Mouse (Mus musculus) intestine, postnatal 0 days (tissue): ENCODE data around the gene Cyb561a3. TPM values are rescaled to one million over a fixed set of nuclear protein-coding genes. Genes with fewer than 3 reads are reported as not detected.
A peak's percentile ranks its signal among the peaks of the same experiment; 100 is the strongest.

Experiments
- ATAC-seq: fragments of 200-750 bp; cut with Nextera tagmentation; 2 replicates; pipeline ENCODE4 v1.8.0; 2017; ENCODE audit warnings: mild to moderate bottlenecking, moderate TSS enrichment, moderate library complexity
- H3K27ac ChIP-seq: fragments of 300-500 bp; sonication (generic); 2 replicates; pipeline ENCODE4 v1.5.1; 2014; ENCODE audit warnings: mild to moderate bottlenecking, low read depth, low read length, moderate library complexity
- H3K27me3 ChIP-seq: fragments of 300-500 bp; sonication (generic); replicated peaks from 2 replicates; pipeline ENCODE4 v1.6.1; 2014; ENCODE audit warnings: low read length, mixed read lengths; ENCODE audit not compliant: control insufficient read depth, insufficient read depth
- H3K36me3 ChIP-seq: fragments of 300-500 bp; sonication (generic); 2 replicates; pipeline ENCODE4 v1.6.1; 2014; ENCODE audit warnings: mild to moderate bottlenecking, moderate library complexity; ENCODE audit not compliant: control insufficient read depth, insufficient read depth
- H3K4me1 ChIP-seq: fragments of 300-500 bp; sonication (generic); replicated peaks from 2 replicates; pipeline ENCODE4 v1.6.1; 2014; ENCODE audit warnings: antibody characterized with exemption, low read length, mixed read lengths; ENCODE audit not compliant: control insufficient read depth, insufficient read depth
- H3K4me2 ChIP-seq: fragments of 300-500 bp; sonication (generic); replicated peaks from 2 replicates; pipeline ENCODE4 v1.6.1; 2014; ENCODE audit warnings: low read depth, mild to moderate bottlenecking, moderate library complexity
- H3K4me3 ChIP-seq: fragments of 300-500 bp; sonication (generic); 2 replicates; pipeline ENCODE4 v1.5.1; 2014; ENCODE audit warnings: low read depth, low read length
- H3K9ac ChIP-seq: fragments of 300-500 bp; sonication (generic); 2 replicates; pipeline ENCODE4 v1.6.1; 2014; ENCODE audit warnings: mild to moderate bottlenecking, low read depth, low read length
- H3K9me3 ChIP-seq: fragments of 300-500 bp; sonication (generic); 2 replicates; pipeline ENCODE4 v1.6.1; 2016; ENCODE audit warnings: mixed run types; ENCODE audit not compliant: control insufficient read depth
- CTCF ChIP-seq: sonication (generic); IDR thresholded peaks from 2 replicates; pipeline ENCODE4 v1.5.1; 2016; ENCODE audit warnings: low read depth, mild to moderate bottlenecking, control low read depth, antibody characterized with exemption, moderate library complexity
- WGBS: fragments of 180-500 bp; shearing (Covaris S2); extraction: QIAGEN DNeasy Blood & Tissue Kit; methylation state at CpG from one replicate; pipeline ENCODE4 v1.1.7; 2014; 5-methylcytosine and 5-hydroxymethylcytosine counted together
- polyA plus RNA-seq: library from polyadenylated mRNA; unstranded; fragments of >200 nt; fragmentation: Nextera tagmentation; extraction: Ambion mirVana; gene quantifications from 2 replicates; pipeline ENCODE4 v1.2.1, GENCODE M21; 2015

Gene Cyb561a3
- polyA plus RNA-seq: 23.2 and 24.3 TPM in 2 replicates

DNA sequence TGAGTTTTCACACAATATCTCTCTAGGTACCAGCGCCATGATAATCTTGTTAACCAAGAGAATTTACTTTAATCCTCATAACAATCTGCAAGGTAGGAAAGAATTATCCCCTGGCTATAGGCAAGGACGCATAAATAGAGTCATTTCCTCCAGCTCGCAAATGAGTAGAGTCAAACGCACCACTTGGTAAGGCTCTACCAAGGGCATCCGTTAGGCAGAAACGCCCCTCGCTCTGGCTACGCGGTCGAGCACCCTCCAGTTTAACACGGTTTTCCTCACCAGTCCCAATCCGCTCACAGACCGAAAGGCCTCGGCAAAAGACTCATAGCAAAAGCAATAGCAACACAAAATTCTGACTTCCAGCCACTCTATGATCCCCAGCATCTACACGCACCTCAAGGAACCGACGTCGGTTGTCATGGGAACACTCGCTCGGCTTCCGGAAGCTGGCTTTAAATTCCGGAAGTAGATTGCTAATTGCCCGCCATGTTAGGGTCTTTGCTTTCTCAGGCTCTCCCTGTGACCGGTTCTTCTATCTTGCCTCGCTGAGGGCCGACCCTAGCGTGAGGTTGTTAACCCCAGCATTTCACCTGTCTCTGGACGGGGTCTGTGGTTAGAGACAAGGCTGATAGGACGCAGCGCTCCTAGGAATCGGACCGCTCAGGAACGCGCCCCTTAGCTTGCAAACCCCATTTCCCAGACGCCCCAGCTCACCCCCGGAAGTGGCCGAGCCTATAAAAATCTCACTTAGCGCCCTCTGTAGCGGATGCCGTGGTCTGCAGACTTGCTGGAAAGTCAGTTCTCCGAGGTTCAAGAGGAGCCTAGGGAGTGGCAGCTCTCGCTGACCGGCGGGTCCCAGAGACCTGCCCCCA, at the start of gene Cyb561a3, which contains the start of gene Tmem138:
Gene Cyb561a3, plus strand, starts transcription at position 483 of the 872 bp plus-strand sequence.
Gene Tmem138, minus strand, starts transcription at position 673 of the 872 bp plus-strand sequence.
- H3K4me2 ChIP-seq: peak within 1 kb of the TSS; percentile 77
- peak; percentile 95 for ATAC-seq
- H3K9me3 ChIP-seq: no peaks in the 10 kb centered on the region
- 0 out of 2 replicates have a peak, but pooled peaks cover 7% of the 10 kb centered on the region for H3K4me1 ChIP-seq
- H3K4me3 ChIP-seq: peak within 1 kb of the TSS; percentile 63
- no peaks in the 10 kb centered on the region for H3K27me3 ChIP-seq
- TF ChIP-seq CTCF: peak; percentile 75
- H3K27ac ChIP-seq: peak within 1 kb of the TSS; percentile 69
- peaks cover 16% of the 10 kb centered on the region for H3K36me3 ChIP-seq
- WGBS: under 1% methylated on average over 44 of the region's 44 CpGs
- H3K9ac ChIP-seq: peak within 1 kb of the TSS; percentile 59

GRCm38 (mm10) chr19:10530082-10530481, 46.9 kb upstream of the Cyb561a3 start:
- WGBS: 100% methylated on average over 1 of the region's 1 CpGs
- TF ChIP-seq CTCF: peak; percentile 51
- H3K4me3 ChIP-seq: no peak overlapping the region
- H3K4me1 ChIP-seq: peaks cover 7% of the 10 kb centered on the region
- no peaks in the 10 kb centered on the region for H3K27me3 ChIP-seq
- H3K27ac ChIP-seq: no peak overlapping the region
- H3K4me2 ChIP-seq: no peak overlapping the region
- no peak overlapping the region for H3K9ac ChIP-seq
- ATAC-seq: no peak
- H3K9me3 ChIP-seq: no peaks in the 10 kb centered on the region
- peaks cover 37% of the 10 kb centered on the region for H3K36me3 ChIP-seq

GRCm38 (mm10) chr19:10539454-10539853, 37.5 kb upstream of the Cyb561a3 start:
- WGBS: 90% methylated on average over 5 of the region's 5 CpGs
- Histone ChIP-seq H3K9me3 (no peaks in the 10 kb centered on the region), H3K9ac (no peak overlapping the region), H3K4me2 (no peak overlapping the region), H3K27ac (no peak overlapping the region), H3K36me3 (peaks cover 86% of the 10 kb centered on the region), H3K27me3 (no peaks in the 10 kb centered on the region), H3K4me1 (no peaks in the 10 kb centered on the region), H3K4me3 (no peak overlapping the region)
- no peak for ATAC-seq
- TF ChIP-seq CTCF: no peak

GRCm38 (mm10) chr19:10555624-10556510, 21.1 kb upstream of the Cyb561a3 start, which contains the start of gene Tmem216:
Gene Tmem216, minus strand, starts transcription at chr19:10556238.
- Histone ChIP-seq H3K27me3 (no peaks in the 10 kb centered on the region), H3K4me1 (peaks cover 10% of the 10 kb centered on the region; the same call in 1 of the 2 replicates), H3K27ac (peak within 1 kb of the TSS; percentile 60), H3K9me3 (no peaks in the 10 kb centered on the region), H3K4me3 (peak within 1 kb of the TSS; percentile 72), H3K4me2 (peak within 1 kb of the TSS; percentile 79), H3K36me3 (no peaks in the 10 kb centered on the region), H3K9ac (peak within 1 kb of the TSS; percentile 57)
- ATAC-seq: peak; percentile 96
- TF ChIP-seq CTCF: peak; percentile 30
- WGBS: under 1% methylated on average over 43 of the region's 43 CpGs

- no peaks in the 10 kb centered on the region for H3K9me3 ChIP-seq
- H3K27me3 ChIP-seq: no peaks in the 10 kb centered on the region
- H3K27ac ChIP-seq: no peak overlapping the region
- no peak overlapping the region for H3K4me3 ChIP-seq
- H3K9ac ChIP-seq: no peak overlapping the region
- no peaks in the 10 kb centered on the region for H3K36me3 ChIP-seq
- H3K4me2 ChIP-seq: no peak overlapping the region
- H3K4me1 ChIP-seq: peaks cover 10% of the 10 kb centered on the region; the same call in 1 of the 2 replicates
- ATAC-seq: no peak
- no peak for TF ChIP-seq CTCF
- WGBS: 63% methylated on average over 2 of the region's 2 CpGs
Measured at GRCm38 (mm10) chr19:10557001-10557400, 20.0 kb upstream of the Cyb561a3 start.
